Mouse (Mus musculus) kidney, adult 9 months (tissue): Measurements from ENCODE around the gene Zdhhc9.
A peak's percentile ranks its signal among the peaks of the same experiment; 100 is the strongest.
"Not testable (repeated sequence)": the region's sequence is repeated elsewhere in the genome, so short reads cannot be mapped to it uniquely, and the experiment has no call there.

Experiments used
- DNase-seq: peaks from one replicate; pipeline ENCODE4 v3.0.0; 2022

Gene Zdhhc9

DNA sequence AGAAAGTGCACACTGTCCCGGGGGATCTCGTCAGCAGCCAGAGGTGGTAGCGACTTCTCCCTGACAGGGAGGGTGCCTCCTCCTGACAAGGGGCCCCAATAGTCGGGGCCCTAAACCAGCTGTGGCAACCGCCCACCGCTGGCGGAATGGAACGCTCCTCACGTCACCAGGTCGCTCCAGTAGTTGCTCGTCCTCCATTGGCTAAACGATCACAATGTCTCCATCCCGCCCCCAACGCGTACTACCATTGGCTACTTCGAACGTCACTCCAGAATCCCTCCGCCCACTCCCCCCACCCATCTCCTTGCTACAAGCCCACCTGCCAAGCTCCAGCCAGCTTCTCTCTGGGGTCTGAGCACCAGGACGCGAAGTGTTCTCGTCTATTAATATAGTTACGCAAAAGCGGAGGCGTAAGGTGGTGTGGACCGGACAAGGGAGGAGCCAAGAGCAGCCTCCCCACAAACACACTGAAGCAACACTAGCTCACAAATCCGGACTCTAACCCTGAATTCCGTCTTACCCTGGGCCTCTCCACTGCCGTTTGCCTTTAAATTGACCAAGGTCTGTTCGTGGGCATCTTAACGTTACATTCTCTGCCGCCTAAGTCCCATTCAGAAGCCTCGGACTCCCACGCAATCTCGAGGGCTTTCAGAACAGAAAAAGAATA, at the start of gene Zdhhc9:
Zdhhc9 (minus strand) TSS at position 360 of the 667 bp plus-strand sequence.
- peak; percentile 90 for DNase-seq

DNA sequence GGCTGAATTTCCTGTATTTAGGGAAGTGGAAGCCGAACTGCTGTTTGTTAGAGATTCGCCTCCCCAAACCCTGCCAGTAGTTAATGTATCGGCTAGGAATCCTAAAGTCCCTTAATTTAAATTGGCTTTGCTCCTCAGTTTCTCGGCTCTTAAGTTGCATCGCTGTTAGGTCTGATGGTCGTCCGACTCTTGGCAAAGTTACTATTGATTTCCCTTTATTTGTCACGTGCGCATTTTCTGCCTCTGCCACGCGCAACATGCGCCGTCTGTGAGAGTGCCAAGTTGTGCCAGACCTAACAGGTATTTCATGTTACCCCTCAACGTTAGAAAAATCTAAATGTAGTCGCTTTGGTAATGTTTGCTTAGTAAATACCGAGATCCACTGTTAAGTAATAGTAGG, 48.3 kb upstream of the Zdhhc9 start:
- no peak for DNase-seq

DNA sequence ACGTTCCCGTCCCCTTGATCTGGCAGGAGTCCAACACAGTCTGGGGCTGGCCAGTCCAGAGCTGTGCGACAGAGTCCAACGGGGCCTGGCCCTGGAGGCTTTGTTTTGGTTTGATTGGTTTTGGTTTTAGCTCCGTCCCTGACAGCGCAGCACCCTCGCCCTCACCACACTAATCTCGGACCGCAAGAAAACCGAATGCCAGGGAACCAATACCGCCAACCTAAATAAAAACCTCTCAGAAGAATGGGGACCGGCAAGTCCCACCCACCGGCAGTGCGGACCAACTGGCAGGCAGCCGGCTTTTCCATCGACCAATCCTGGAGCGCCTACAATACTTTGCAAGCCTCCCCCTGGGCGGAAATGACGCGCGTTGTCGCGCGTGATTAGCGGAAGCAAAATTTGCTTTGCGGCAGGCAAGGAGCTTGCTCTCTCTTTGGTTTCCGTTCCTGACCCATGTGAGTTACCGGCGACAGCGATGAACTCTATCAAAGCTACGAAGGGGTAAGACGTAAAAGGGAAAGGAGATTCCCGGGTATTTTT, 47.9 kb upstream of the Zdhhc9 start, which contains the start of gene Utp14a:
Utp14a (plus strand) TSS at position 395 of the 540 bp plus-strand sequence.
- DNase-seq: peak; percentile 96

DNA sequence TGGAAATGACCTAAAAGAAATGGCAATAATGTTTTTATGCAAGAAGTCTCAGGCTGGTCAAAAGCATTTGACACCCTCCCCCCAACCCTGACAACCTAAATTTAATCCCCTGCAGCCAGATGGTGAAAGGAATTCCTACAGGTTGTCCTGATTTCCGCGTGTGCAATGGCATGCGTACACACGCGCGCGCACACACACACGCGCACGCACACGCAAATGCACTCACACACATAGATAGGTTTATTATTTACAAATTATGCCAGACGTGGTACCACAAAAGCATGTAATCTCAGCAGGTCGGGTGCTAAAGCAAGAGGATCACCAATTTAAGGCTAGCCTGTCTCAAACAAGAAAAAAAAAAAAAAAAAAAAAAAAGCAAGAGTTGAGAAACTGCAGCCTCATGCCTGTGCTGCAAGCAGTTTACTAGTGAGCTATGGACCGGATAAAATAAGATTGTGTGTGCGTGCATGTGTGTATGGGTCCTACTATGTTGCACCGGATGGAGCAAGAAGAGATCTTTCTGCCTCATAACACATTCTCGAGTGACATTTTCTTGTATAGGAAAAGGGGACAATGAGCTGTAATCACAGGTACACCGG, 47.3 kb upstream of the Zdhhc9 start:
- peak; percentile 5 for DNase-seq

DNA sequence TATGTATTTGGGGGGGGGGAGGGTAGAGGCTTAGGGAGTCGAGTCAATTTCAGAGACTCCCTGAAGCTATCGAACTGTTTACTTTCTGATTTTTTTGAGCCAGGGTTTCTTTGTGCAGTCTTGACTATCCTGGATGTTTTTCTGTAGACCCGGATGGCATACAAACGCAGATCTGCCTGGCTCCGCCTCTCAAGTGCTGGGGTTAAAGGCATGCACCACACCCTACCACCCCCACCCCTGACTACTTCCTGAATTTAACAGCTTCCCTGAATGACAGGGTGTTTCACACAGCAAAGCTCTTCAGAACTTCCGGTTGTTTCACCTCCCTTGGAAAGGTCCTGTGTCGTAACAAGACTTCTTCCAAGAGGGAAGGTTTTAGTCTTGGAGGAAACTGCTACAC, 25.7 kb upstream of the Zdhhc9 start:
- DNase-seq: peak; percentile 3

DNA sequence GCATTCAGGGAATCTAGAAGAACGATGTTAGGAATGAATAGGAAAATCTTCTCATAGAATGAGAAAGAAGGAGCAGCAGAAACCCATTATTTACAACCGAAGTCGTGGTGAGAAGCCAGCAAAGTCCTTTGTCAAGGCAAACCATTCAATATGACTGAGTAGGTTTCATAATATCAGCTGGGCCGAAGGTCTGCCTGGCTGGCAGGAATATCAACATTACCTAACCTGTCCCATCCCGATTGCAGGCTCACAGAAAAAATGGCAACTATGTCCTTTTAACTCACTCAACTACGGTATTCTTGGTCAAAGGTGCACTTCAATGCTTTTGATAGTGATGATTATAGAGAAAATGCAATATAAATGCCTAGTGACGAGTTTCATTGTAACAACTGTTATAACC, 17.5 kb upstream of the Zdhhc9 start:
- DNase-seq: no peak

DNA sequence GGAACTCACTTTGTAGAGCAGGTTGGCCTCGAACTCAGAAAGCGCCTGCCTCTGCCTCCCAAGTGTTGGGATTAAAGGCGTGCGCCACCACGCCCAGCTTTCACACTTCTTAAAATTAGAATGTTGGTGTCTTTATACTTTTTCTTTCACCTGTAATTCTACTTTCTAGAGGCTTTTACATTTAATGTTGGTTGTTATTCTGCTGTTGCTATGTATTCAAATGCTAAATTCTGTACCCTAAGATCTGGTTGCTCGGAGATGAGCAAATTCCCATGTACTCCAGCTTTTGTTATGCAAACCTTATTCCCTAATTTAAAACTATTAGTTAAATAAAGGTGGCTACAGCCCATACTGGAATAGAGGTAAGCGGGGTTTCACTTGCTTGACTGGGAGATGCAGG, 14.0 kb upstream of the Zdhhc9 start:
- no peak for DNase-seq

DNA sequence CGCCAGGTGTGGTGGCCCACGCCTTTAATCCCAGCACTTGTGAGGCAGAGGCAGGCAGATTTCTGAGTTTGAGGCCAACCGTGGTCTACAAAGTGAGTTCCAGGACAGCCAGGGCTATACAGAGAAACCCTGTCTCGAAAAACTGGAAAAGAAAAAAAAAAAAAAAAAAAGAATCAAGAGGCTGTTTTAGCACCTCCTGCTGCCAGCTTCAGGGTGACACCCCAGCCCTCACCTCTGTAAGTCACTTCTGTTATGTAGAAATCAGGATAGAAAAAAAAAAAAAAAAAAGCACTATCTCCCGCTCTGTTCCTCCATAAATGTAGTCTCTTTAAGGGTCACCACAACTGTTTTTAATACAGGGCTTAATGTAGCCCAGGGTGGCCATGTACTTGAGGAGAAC, 10.8 kb upstream of the Zdhhc9 start:
- no peak for DNase-seq

DNA sequence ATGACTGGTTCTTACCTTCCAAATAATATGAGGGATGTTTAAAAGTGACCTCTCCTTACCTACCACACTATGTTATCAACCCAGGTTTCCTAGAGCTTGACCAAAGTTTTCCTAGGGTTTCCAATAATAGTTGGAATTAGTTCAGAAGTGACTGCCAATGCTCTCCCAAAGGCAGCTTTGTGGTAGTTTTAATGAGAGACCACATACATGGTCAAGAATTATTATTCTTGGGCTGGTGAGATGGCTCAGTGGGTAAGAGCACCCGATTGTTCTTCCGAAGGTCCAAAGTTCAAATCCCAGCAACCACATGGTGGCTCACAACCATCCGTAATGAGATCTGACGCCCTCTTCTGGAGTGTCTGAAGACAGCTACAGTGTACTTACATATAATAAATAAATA, 1.1 kb upstream of the Zdhhc9 start:
- DNase-seq: not testable (repeated sequence)

DNA sequence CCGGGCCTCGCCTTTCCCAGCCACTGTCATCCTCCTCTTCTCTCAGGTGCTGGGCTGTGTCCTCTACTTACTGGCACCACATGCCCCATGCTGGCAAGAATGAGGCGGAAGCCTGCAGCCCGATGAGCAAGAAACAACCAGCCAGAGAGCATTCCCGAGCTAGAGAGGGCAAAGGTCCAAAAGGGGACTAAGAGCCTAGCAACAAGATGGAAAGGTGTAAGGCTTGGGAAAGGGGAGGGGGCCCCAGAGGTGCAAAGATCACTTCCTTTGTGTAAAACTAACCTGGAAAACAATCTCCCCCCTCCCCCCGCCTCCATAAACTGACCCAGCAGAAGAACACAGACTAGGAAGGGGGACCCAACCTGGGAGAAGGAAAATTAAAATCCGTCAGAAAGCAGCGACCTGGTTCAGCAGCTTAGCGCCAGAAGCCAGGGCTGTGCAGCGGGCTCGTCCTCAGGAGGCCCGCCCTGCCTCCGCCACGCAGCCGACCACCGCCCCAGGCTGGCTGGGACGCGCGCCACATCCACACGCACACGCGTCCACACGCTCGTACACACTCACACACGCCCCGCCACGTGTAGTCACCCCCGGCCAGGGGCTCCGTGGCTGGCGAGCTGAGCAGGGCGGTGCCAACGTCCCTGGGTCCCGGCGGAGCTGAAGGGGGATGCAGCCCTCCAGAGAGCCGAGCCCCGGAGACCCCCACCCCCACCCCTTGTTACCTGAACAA, 754 bp downstream of the Zdhhc9 start:
- DNase-seq: peak; percentile 79

DNA sequence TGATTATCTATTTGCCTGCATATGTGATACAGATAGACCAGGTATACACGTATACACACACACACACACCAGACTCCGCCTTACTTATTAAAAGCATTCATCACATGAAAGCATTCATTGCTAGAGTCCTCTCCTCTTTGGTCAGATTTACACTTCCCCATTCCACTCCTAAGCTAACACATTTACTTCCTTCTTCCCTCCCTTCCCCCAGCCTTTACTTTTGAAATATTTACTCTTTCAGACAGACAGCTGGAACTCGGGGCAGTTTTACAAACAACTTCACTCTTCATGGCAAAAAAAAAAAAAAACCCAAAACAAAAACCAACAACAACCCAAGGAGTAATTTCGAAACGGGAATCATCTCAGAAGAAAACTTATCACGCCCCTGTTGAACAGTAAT, 4.2 kb downstream of the Zdhhc9 start:
- no peak for DNase-seq

DNA sequence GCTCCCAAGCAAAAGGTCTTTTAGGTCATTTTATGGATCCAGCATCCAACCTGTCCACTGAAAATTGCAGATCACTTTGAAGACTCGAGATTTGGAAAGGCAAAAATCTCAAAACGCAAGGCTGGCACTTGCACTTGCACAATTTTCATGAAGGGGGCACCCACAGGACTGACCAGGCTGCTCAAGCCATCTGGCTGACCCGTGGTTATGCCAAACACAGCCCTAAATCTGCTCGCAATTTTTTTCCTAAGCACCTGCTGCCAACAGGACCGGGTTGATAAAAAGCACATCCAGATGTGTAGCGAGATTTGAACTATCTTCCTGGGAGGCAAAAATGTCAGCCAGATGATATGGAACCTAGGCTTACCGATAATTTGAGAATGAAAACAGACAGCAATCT, 4.9 kb downstream of the Zdhhc9 start:
- DNase-seq: no peak

DNA sequence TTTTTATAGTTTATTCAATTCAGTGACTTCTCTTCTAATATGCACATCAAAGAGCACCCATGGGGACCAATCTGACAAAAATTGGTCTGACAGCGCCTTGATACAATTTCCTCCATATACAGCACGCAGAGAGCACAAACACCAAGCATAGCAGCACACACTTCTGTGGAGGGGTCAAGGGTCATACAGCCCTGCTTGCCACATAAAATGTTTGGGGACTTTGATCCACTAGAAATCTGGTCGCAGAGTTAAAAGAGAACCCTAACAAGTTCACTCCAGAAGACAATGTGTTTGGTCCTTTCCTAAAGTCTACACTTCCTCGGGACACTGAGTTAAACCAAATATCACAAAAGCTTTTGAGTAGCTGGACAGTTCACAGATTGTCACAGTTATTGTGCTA, 5.7 kb downstream of the Zdhhc9 start:
- DNase-seq: peak; percentile 49

DNA sequence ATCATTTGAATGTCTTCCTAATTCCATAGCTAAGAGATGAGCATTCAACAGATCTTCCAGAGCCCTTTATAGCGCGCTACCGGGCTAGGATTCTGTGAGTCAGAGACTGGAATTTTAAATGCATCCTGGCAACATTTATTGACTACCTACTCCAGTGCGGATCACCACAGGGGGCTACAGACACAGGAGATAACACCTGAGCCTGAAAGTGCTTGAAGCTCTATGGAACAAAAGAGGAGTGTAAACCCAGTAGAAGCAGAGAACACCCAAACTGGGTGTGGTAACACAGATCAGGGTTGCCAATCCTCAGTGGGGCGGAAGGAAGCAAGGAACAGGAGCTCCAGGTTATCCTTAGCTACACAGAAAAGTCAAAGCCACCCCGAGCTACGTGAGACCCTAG, 6.2 kb downstream of the Zdhhc9 start:
- no peak for DNase-seq

DNA sequence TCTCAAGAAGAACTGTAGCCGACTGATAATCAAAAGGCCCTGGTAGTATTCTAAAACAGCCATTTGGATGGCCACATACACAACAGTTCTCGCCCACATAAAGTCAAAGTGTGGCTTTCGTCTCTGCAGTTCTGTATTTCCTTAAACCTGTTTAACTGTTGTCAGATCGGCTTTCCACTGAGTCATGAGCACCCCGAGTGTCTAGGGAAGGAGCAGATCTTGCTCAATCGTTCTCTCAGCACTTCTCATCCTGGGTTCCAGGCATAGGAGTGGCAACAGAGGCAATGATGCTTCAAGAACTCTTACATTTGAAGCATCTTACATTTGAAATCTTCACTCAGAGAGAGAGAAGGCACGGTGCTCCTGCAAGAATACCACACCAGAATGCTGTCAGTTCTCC, 6.7 kb downstream of the Zdhhc9 start:
- DNase-seq: no peak

DNA sequence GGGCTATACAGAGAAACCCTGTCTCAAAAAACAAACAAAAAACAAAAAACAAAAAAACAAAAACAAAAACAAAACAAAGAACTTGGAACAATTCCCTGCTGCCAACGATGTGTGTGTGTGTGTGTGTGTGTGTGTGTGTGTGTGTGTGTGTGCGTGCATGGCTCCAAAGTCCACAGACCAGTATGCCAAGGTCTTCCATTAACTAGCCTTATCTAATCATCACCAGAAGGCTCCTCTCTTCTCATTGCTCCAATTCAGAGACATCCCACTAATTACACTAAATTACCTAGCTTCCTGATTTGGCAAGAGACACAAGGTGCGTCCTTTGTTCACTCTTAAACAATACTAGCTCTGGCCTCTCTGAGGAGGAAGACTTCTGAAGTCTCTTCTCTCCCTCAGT, 8.0 kb downstream of the Zdhhc9 start:
- DNase-seq: peak; percentile 39

DNA sequence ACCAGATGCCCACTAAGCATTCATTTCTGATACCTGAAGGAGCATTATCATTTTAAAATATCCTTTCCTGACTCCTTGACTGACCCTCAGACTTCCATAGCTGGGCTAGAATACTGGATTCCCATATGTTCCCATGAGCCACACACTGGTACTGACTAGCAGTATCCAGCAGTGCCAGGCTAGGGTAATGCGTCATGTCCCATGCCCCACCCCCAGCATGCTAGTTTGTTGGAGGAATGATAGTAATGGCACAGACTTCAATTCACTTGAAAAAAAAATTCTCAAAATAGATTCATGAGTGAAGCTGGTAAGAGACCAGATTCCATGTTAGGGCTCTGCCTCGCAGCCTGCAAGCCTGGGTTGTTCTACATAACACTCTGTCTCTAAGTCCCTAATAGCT, 9.7 kb downstream of the Zdhhc9 start:
- no peak for DNase-seq

DNA sequence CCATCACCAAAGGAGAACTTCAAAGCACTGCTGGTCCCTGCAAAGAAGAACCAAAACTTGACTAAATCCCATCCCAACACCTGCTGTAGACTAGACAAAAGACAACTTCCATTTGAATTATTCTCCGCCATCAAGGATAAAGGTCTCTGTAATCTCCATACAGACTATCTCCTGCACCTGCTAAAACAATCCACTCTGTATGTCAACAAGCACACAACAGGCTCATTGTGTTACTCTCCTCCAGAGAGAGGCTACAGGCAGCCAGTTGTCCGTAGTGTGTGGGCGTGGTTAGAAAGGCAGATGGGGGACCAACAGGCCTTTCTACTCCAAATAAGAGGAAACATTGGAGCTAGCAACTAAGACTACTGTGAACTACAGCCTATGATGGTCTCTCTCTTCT, 10.8 kb downstream of the Zdhhc9 start:
- no peak for DNase-seq

DNA sequence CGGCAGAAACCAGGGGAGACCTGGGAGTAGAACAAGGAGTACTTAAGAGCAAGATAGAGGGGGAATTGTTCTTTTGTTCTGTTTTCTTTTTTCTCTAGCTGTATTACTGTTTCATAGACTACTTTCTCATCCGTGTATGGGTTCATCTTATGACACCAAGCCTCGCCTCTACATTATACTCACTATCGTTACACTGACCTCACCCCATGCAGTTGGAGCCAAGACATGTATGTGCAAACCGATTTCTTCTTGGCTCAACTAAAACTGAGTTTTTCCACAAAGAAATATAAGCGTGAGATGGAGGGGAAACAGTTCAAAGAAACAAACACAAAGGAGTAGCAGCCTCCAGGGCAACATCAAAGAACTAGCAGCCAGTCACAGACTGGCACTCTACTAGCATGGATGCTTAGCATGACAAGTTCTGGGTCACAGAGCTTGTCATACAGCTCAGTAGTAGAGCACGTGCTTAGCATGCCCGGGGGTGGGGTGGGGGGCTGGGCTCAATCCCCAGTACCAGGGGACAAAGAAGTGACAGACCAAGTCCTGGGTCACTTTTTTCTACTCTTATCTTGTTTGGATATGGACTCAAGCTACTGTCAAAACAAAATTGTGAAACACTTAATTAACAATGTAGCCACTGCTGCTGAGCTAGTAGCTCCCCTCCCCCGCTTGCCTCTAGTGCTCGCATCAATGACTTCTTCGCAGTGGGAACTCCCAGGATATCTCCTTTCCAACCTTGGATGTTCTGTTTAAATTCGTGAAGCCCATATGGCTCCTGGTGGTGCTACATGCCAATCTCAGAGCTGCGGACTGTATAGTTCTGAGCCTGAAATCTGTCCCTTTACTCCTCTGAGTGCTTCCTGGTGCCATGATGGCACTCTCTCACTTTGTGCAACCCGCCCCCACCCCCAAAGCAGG, 15.2 kb downstream of the Zdhhc9 start:
- no peak for DNase-seq

DNA sequence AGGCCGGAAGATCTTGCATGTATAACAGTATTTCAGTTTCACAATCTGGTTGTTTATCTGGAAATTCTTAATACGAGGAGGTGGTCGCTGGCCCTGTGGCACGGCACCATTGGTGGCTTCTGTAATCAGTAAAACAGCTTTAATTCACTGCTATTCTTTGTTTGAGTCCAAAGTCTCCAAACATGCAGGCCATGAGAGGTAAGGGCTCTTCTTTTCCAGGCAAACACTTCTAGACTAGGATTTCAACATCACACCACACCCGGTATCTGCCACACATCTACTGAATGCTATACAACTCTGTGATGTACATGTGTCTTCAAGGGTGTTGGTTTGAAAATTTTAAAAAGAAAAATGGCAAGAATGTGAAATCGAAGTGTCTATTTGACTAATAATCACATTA, 17.4 kb downstream of the Zdhhc9 start:
- no peak for DNase-seq

DNA sequence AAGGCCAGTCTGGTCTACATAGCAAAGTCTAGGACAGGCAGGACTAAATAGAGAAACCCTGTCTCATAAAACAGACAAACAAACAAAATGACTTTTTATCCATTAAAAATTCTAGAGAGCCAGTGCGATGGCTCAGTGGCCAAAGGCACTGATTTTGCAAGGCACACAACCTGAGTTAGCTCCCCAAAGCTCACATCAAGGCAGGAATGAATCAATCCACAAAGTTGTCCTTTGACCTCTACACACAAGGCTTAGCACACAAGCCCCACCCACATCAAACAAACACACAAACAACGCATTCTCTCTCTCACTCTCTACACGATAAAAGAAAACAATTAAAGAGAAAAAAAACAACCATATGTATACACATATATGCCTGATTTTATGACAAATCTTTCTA, 24.0 kb downstream of the Zdhhc9 start:
- no peak for DNase-seq

DNA sequence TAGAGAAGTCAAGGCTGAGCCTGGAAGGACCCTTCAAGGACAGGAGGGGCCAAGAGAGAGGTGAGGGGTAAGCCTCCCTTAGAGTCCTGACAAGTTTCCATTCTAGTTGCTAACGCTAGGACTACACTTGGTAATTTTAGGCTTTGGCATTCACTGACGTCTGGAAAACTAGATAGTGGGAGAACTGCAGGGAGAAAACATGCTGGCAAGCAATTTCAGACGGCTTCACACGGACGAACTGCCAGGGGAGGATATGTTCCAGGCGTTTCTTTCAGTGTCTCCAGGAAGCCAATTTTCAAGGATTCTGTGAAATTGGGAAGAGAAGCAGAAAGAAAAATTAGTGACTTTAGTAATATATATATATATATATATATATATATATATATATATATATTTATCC, 26.8 kb downstream of the Zdhhc9 start:
- DNase-seq: no peak

DNA sequence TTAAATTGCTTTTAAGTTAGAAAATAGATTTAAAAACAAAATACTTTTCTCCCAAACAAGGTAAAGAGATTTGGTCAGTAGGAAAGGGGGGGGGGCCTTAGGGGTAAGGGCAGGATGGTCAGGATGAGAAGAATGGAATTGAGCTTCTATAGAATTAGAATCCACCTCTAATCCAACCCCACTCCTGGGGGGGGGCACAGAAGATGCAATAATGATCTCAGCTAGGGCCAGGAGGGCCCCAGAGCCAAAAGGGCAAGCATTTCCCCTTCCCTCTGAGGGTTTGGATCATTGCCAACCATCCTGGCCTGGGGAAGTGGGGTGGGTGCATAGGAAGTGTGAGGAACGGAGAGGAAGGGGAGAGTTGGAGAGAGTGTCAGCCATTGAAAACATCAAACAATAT, 38.3 kb downstream of the Zdhhc9 start:
- DNase-seq: no peak
